ENCODE assay signal across 14 mouse cellular contexts in genomic region chr17:80686066-80686465, GRCm38 (mm10).
"Had no signal": no experiment of that assay in that cellular context is flagged by ENCODE, and none has a peak within 500 bp of the region (broad histone marks: within the 10 kb centered on the region; RNA-seq: fewer than 3 reads in every experiment).

No protein-coding gene starts in this region.

- DNase-seq: kidney, adult 9 months; kidney, postnatal 36 days; layer of hippocampus, adult 9-11 months; layer of hippocampus, postnatal 36 days; liver; liver, embryonic 13.5 days; liver, postnatal 0 days; lung, postnatal 36 days; midbrain, embryonic 14.5 days; retina, postnatal 1 day; right cerebral cortex, postnatal 4 days; spleen, adult 18-20 months; thymus, adult 18-20 months; thymus, postnatal 25 days had no signal

- ATAC-seq: liver, postnatal 0 days had no signal
